Mouse (Mus musculus) ES-CJ7 (cell line): ENCODE results near the gene Tcte2.
"Not testable (repeated sequence)": the region's sequence is repeated elsewhere in the genome, so short reads cannot be mapped to it uniquely, and the experiment has no call there.

Source experiments
- DNase-seq: peaks from one replicate; pipeline ENCODE4 v3.0.0; 2011; ENCODE audit warnings: low read depth, low spot score

Tcte2 gene

GRCm38 (mm10) chr17:13683411-13684174 lies 78.0 kb downstream of the Tcte2 start:
- peak; percentile 97 for DNase-seq

- peak; percentile 37 for DNase-seq
Observed at GRCm38 (mm10) chr17:13683027-13683410, 78.6 kb downstream of the Tcte2 start.

- DNase-seq = peak; percentile 54
Observed at GRCm38 (mm10) chr17:13682378-13683026, 79.1 kb downstream of the Tcte2 start.

GRCm38 (mm10) chr17:13681686-13682085 lies 79.9 kb downstream of the Tcte2 start:
- DNase-seq = peak; percentile 75

- no peak for DNase-seq
Observed at GRCm38 (mm10) chr17:13681126-13681525, 80.5 kb downstream of the Tcte2 start.

GRCm38 (mm10) chr17:13680318-13680717 lies 81.3 kb downstream of the Tcte2 start:
- DNase-seq = peak; percentile 53

- DNase-seq = no peak
Observed at GRCm38 (mm10) chr17:13679725-13680124, 81.9 kb downstream of the Tcte2 start.

GRCm38 (mm10) chr17:13677225-13678148 lies 84.1 kb downstream of the Tcte2 start:
- DNase-seq = no peak

GRCm38 (mm10) chr17:13676099-13676498 lies 85.5 kb downstream of the Tcte2 start:
- not testable (repeated sequence) for DNase-seq

- DNase-seq = no peak
Observed at GRCm38 (mm10) chr17:13675630-13676029, 86.0 kb downstream of the Tcte2 start.

- DNase-seq = no peak
Observed at GRCm38 (mm10) chr17:13674695-13675306, 86.8 kb downstream of the Tcte2 start.

- DNase-seq = no peak
Observed at GRCm38 (mm10) chr17:13671732-13672131, 89.9 kb downstream of the Tcte2 start.

GRCm38 (mm10) chr17:13670227-13670626 lies 91.4 kb downstream of the Tcte2 start:
- DNase-seq = no peak

GRCm38 (mm10) chr17:13669206-13669605 lies 92.4 kb downstream of the Tcte2 start:
- DNase-seq = no peak

- DNase-seq = peak; percentile 94
Observed at GRCm38 (mm10) chr17:13668052-13669015, 93.3 kb downstream of the Tcte2 start.

GRCm38 (mm10) chr17:13667006-13667405 lies 94.6 kb downstream of the Tcte2 start:
- no peak for DNase-seq

- DNase-seq = no peak
Observed at GRCm38 (mm10) chr17:13665731-13666130, 95.9 kb downstream of the Tcte2 start.

GRCm38 (mm10) chr17:13663386-13664166 lies 98.0 kb downstream of the Tcte2 start:
- no peak for DNase-seq
